Mouse (Mus musculus): ENCODE results near the gene Mindy4. TPM values are rescaled to one million over a fixed set of nuclear protein-coding genes. Genes with fewer than 3 reads are reported as not detected.

Mindy4 gene
- polyA plus RNA-seq, 1 experiment from 2014 or later: 15.6 TPM

GRCm38 (mm10) chr6:55263490-55264046 lies 60.4 kb downstream of the Mindy4 start:
- H3K4me1 ChIP-seq: no peaks in the 10 kb centered on the region
- H3K36me3 ChIP-seq: no peaks in the 10 kb centered on the region
- 68% methylated on average over 5 of the region's 5 CpGs for WGBS
- H3K4me3 ChIP-seq (replicated peaks): no peak overlapping the region
- H3K27ac ChIP-seq: no peak overlapping the region
- no peak for ATAC-seq (replicated peaks; ENCODE audit: low FRiP score)
- H3K9ac ChIP-seq: no peak overlapping the region
- H3K27me3 ChIP-seq: no peaks in the 10 kb centered on the region
- no peaks in the 10 kb centered on the region for H3K9me3 ChIP-seq (replicated peaks)
- no peak overlapping the region for H3K4me2 ChIP-seq

GRCm38 (mm10) chr6:55264741-55265366 lies 61.7 kb downstream of the Mindy4 start:
- 96% methylated on average over 7 of the region's 7 CpGs for WGBS
- H3K4me2 ChIP-seq: no peak overlapping the region
- no peak overlapping the region for H3K4me3 ChIP-seq (replicated peaks)
- no peak overlapping the region for H3K9ac ChIP-seq
- no peak for ATAC-seq (replicated peaks; ENCODE audit: low FRiP score)
- no peaks in the 10 kb centered on the region for H3K4me1 ChIP-seq
- no peaks in the 10 kb centered on the region for H3K36me3 ChIP-seq
- H3K27me3 ChIP-seq: no peaks in the 10 kb centered on the region
- H3K27ac ChIP-seq: no peak overlapping the region
- no peaks in the 10 kb centered on the region for H3K9me3 ChIP-seq (replicated peaks)

GRCm38 (mm10) chr6:55272952-55273351 lies 69.8 kb downstream of the Mindy4 start:
- H3K27ac ChIP-seq: no peak overlapping the region
- no peak for ATAC-seq (replicated peaks; ENCODE audit: low FRiP score)

GRCm38 (mm10) chr6:55273463-55273862 lies 70.3 kb downstream of the Mindy4 start:
- WGBS: 80% methylated on average over 5 of the region's 5 CpGs
- H3K36me3 ChIP-seq: no peaks in the 10 kb centered on the region
- no peak overlapping the region for H3K27ac ChIP-seq
- 0 out of 2 replicates have a peak, but pooled peaks cover 4% of the 10 kb centered on the region for H3K4me1 ChIP-seq
- no peak overlapping the region for H3K4me2 ChIP-seq
- no peak for ATAC-seq (replicated peaks; ENCODE audit: low FRiP score)
- no peak overlapping the region for H3K4me3 ChIP-seq (replicated peaks)
- no peaks in the 10 kb centered on the region for H3K9me3 ChIP-seq (replicated peaks)
- no peak overlapping the region for H3K9ac ChIP-seq
- no peaks in the 10 kb centered on the region for H3K27me3 ChIP-seq

More at GRCm38 (mm10) chr6:55272952-55273351, 69.8 kb downstream of the Mindy4 start:
- no peak overlapping the region for H3K4me2 ChIP-seq
- H3K36me3 ChIP-seq: no peaks in the 10 kb centered on the region
- H3K4me3 ChIP-seq (replicated peaks): no peak overlapping the region
- 0 out of 2 replicates have a peak, but pooled peaks cover 4% of the 10 kb centered on the region for H3K4me1 ChIP-seq
- no peak overlapping the region for H3K9ac ChIP-seq
- WGBS: 87% methylated on average over 7 of the region's 7 CpGs
- H3K27me3 ChIP-seq: no peaks in the 10 kb centered on the region
- H3K9me3 ChIP-seq (replicated peaks): no peaks in the 10 kb centered on the region

- Histone ChIP-seq H3K4me1 (0 out of 2 replicates have a peak, but pooled peaks cover 4% of the 10 kb centered on the region), H3K9ac (no peak overlapping the region), H3K27me3 (no peaks in the 10 kb centered on the region), H3K27ac (no peak overlapping the region), H3K4me2 (no peak overlapping the region), H3K9me3 (replicated peaks) (no peaks in the 10 kb centered on the region), H3K36me3 (no peaks in the 10 kb centered on the region), H3K4me3 (replicated peaks) (no peak overlapping the region)
- 82% methylated on average over 10 of the region's 10 CpGs for WGBS
- ATAC-seq (replicated peaks; ENCODE audit: low FRiP score): no peak
Observed at GRCm38 (mm10) chr6:55275000-55275399, 71.8 kb downstream of the Mindy4 start.

- no peak for ATAC-seq (replicated peaks; ENCODE audit: low FRiP score)
- no peak overlapping the region for H3K27ac ChIP-seq
- H3K36me3 ChIP-seq: no peaks in the 10 kb centered on the region
- H3K4me1 ChIP-seq: 0 out of 2 replicates have a peak, but pooled peaks cover 4% of the 10 kb centered on the region
- no peak overlapping the region for H3K9ac ChIP-seq
- 73% methylated on average over 8 of the region's 8 CpGs for WGBS
- no peaks in the 10 kb centered on the region for H3K9me3 ChIP-seq (replicated peaks)
- no peak overlapping the region for H3K4me3 ChIP-seq (replicated peaks)
- no peaks in the 10 kb centered on the region for H3K27me3 ChIP-seq
- H3K4me2 ChIP-seq: no peak overlapping the region
Observed at GRCm38 (mm10) chr6:55275786-55276185, 72.6 kb downstream of the Mindy4 start.

GRCm38 (mm10) chr6:55276692-55277282 lies 73.6 kb downstream of the Mindy4 start:
- Histone ChIP-seq H3K4me3 (replicated peaks) (no peak overlapping the region), H3K9me3 (replicated peaks) (no peaks in the 10 kb centered on the region), H3K27ac (no peak overlapping the region), H3K4me1 (0 out of 2 replicates have a peak, but pooled peaks cover 4% of the 10 kb centered on the region), H3K4me2 (no peak overlapping the region), H3K27me3 (no peaks in the 10 kb centered on the region), H3K9ac (no peak overlapping the region), H3K36me3 (no peaks in the 10 kb centered on the region)
- 76% methylated on average over 4 of the region's 4 CpGs for WGBS
- ATAC-seq (replicated peaks; ENCODE audit: low FRiP score): no peak

GRCm38 (mm10) chr6:55278086-55278485 lies 74.9 kb downstream of the Mindy4 start:
- no peak overlapping the region for H3K4me3 ChIP-seq (replicated peaks)
- no peak overlapping the region for H3K9ac ChIP-seq
- no peak overlapping the region for H3K4me2 ChIP-seq
- H3K27ac ChIP-seq: no peak overlapping the region
- no peak for ATAC-seq (replicated peaks; ENCODE audit: low FRiP score)
- no peaks in the 10 kb centered on the region for H3K27me3 ChIP-seq
- H3K36me3 ChIP-seq: no peaks in the 10 kb centered on the region
- WGBS: 80% methylated on average over 6 of the region's 6 CpGs
- no peaks in the 10 kb centered on the region for H3K9me3 ChIP-seq (replicated peaks)
- H3K4me1 ChIP-seq: 0 out of 2 replicates have a peak, but pooled peaks cover 4% of the 10 kb centered on the region

- no peak overlapping the region for H3K4me3 ChIP-seq (replicated peaks)
- no peak overlapping the region for H3K4me2 ChIP-seq
- no peak overlapping the region for H3K27ac ChIP-seq
- no peaks in the 10 kb centered on the region for H3K27me3 ChIP-seq
- no peaks in the 10 kb centered on the region for H3K9me3 ChIP-seq (replicated peaks)
- H3K9ac ChIP-seq: no peak overlapping the region
- ATAC-seq (replicated peaks; ENCODE audit: low FRiP score): no peak
- no peaks in the 10 kb centered on the region for H3K36me3 ChIP-seq
- 0 out of 2 replicates have a peak, but pooled peaks cover 4% of the 10 kb centered on the region for H3K4me1 ChIP-seq
- WGBS: 51% methylated on average over 4 of the region's 4 CpGs
Observed at GRCm38 (mm10) chr6:55278520-55278919, 75.3 kb downstream of the Mindy4 start.

- Histone ChIP-seq H3K27me3 (no peaks in the 10 kb centered on the region), H3K4me2 (no peak overlapping the region), H3K9ac (no peak overlapping the region), H3K4me3 (replicated peaks) (no peak overlapping the region), H3K4me1 (no peaks in the 10 kb centered on the region), H3K9me3 (replicated peaks) (no peaks in the 10 kb centered on the region), H3K27ac (no peak overlapping the region), H3K36me3 (0 out of 2 replicates have a peak, but pooled peaks cover 4% of the 10 kb centered on the region)
- 87% methylated on average over 8 of the region's 8 CpGs for WGBS
- no peak for ATAC-seq (replicated peaks; ENCODE audit: low FRiP score)
Observed at GRCm38 (mm10) chr6:55280979-55281378, 77.8 kb downstream of the Mindy4 start.

- Histone ChIP-seq H3K4me2 (no peak overlapping the region), H3K4me3 (replicated peaks) (no peak overlapping the region), H3K27ac (no peak overlapping the region), H3K4me1 (no peaks in the 10 kb centered on the region), H3K36me3 (0 out of 2 replicates have a peak, but pooled peaks cover 4% of the 10 kb centered on the region), H3K9me3 (replicated peaks) (no peaks in the 10 kb centered on the region), H3K9ac (no peak overlapping the region), H3K27me3 (no peaks in the 10 kb centered on the region)
- WGBS: 77% methylated on average over 7 of the region's 7 CpGs
- no peak for ATAC-seq (replicated peaks; ENCODE audit: low FRiP score)
Observed at GRCm38 (mm10) chr6:55281687-55282086, 78.5 kb downstream of the Mindy4 start.

- H3K4me3 ChIP-seq (replicated peaks): no peak overlapping the region
- no peaks in the 10 kb centered on the region for H3K4me1 ChIP-seq
- no peak overlapping the region for H3K4me2 ChIP-seq
- ATAC-seq (replicated peaks; ENCODE audit: low FRiP score): no peak
- WGBS: 95% methylated on average over 8 of the region's 8 CpGs
- H3K27me3 ChIP-seq: no peaks in the 10 kb centered on the region
- H3K27ac ChIP-seq: no peak overlapping the region
- H3K36me3 ChIP-seq: 0 out of 2 replicates have a peak, but pooled peaks cover 4% of the 10 kb centered on the region
- no peaks in the 10 kb centered on the region for H3K9me3 ChIP-seq (replicated peaks)
- no peak overlapping the region for H3K9ac ChIP-seq
Observed at GRCm38 (mm10) chr6:55282348-55282747, 79.2 kb downstream of the Mindy4 start.
